Mouse (Mus musculus): ENCODE measurements around the gene Slc25a5. TPM values are rescaled to one million over a fixed set of nuclear protein-coding genes. Genes with fewer than 3 reads are reported as not detected.

Slc25a5 gene
- total RNA-seq (2012; rRNA removed) (591 and 695 TPM in 2 replicates), total RNA-seq (2014; rRNA removed) (1,083 and 1,177 TPM in 2 replicates), polyA plus RNA-seq (2012; ENCODE audit: insufficient read length, low read depth) (878 and 881 TPM in 2 replicates)

- H3K79me2 ChIP-seq (replicated peaks; ENCODE audit: control insufficient read depth, extremely low read depth, insufficient read depth, poor library complexity, severe bottlenecking) = peaks cover 10% of the 10 kb centered on the region
- H3K27ac ChIP-seq (ENCODE audit: insufficient read depth, low read depth) = peak within 1 kb of the TSS; percentile 78
- H3K4me1 ChIP-seq (ENCODE audit: control insufficient read depth in 1 of 2, insufficient read depth in 2 of 2) = peaks cover 0 to 8% of the 10 kb centered on the region in 2 experiments; a peak in 1 of 4 replicates
- peak within 1 kb of the TSS; percentile 83 for H3K9ac ChIP-seq (ENCODE audit: insufficient read depth, low read depth)
- DNase-seq (ENCODE audit: extremely low read depth) = peak; percentile 77
- no peaks in the 10 kb centered on the region for H3K27me3 ChIP-seq (replicated peaks)
- in situ Hi-C loops (cut with MboI; ENCODE audit: low pct_ligation_motif_present, low pct_unique_long_range_greater_than_20kb, low sequenced_read_pairs) = loop anchor here (5.0 to 10.0 kb wide), 2 partner anchors 33 to 51 kb away; partner anchors contain the start of gene Slc25a43
- dilution Hi-C loops (cut with MboI; ENCODE audit: extremely low pct_ligation_motif_present, extremely low pct_unique_long_range_greater_than_20kb, low sequenced_read_pairs) = no loop called here
- peak within 1 kb of the TSS; percentile 74 to 81 (median 75) for H3K4me3 ChIP-seq (replicated peaks in 1 of 3; ENCODE audit: low read depth in 2 of 3, low read length in 2 of 3, poor library complexity in 1 of 3)
- H3K9me3 ChIP-seq (replicated peaks; ENCODE audit: low read length) = no peaks in the 10 kb centered on the region
- peak within 1 kb of the TSS; percentile 32 for H3K4me2 ChIP-seq (ENCODE audit: insufficient read depth, low read depth, poor library complexity, severe bottlenecking)
- TF ChIP-seq HCFC1 (IDR thresholded peaks at IDR 0.05; ENCODE audit: low read depth, low read length) (peak; percentile 21; the same call in 1 of the 2 replicates), ELF1 (IDR thresholded peaks at IDR 0.05; ENCODE audit: low read depth, low read length) (peak; percentile 27; the same call in 1 of the 2 replicates), BHLHE40 (IDR thresholded peaks at IDR 0.05; ENCODE audit: low read depth, low read length) (0 out of 2 replicates have a peak, but pooled peaks have one; percentile 16), IRF4 (IDR thresholded peaks at IDR 0.05; ENCODE audit: low read depth, low read length) (no peak), E2F4 (IDR thresholded peaks at IDR 0.05; ENCODE audit: insufficient replicate concordance, low read depth, low read length) (no peak), MAX (IDR thresholded peaks at IDR 0.05; ENCODE audit: low read length) (0 out of 2 replicates have a peak, but pooled peaks have one; percentile 27), MXI1 (IDR thresholded peaks at IDR 0.05; ENCODE audit: low read depth, low read length) (peak; percentile 40; the same call in 1 of the 2 replicates), TCF12 (IDR thresholded peaks at IDR 0.05; ENCODE audit: low read depth, low read length) (peak; percentile 40; the same call in 1 of the 2 replicates), NRF1 (IDR thresholded peaks at IDR 0.05; ENCODE audit: low read depth, low read length) (peak; percentile 38), SIN3A (IDR thresholded peaks at IDR 0.05; ENCODE audit: low read length) (peak; percentile 66), NELFE (IDR thresholded peaks at IDR 0.05; ENCODE audit: low read depth, low read length) (peak; percentile 92), TBP (conservative IDR thresholded peaks at IDR 0.05; ENCODE audit: low read depth, low read length) (peak; percentile 76; the same call in 1 of the 2 replicates), CHD2 (IDR thresholded peaks at IDR 0.05; ENCODE audit: low read length) (no peak), ZMIZ1 (IDR thresholded peaks at IDR 0.05; ENCODE audit: low read depth, low read length) (peak; percentile 93), ETS1 (conservative IDR thresholded peaks at IDR 0.05; ENCODE audit: low read depth, low read length) (no peak), EP300 (IDR thresholded peaks at IDR 0.05; ENCODE audit: low read length) (no peak), ZKSCAN1 (IDR thresholded peaks at IDR 0.05; ENCODE audit: borderline replicate concordance, low read depth, low read length) (no peak), POLR2A (IDR thresholded peaks at IDR 0.05; ENCODE audit: low read depth, low read length) (peak; percentile 90), POLR2AphosphoS2 (IDR thresholded peaks at IDR 0.05; ENCODE audit: low read depth, low read length) (peak; percentile 79)
- H3K36me3 ChIP-seq (replicated peaks in 1 of 2; ENCODE audit: control insufficient read depth in 1 of 2, insufficient read depth in 1 of 2, low read length in 1 of 2) = peaks cover 15 to 18% of the 10 kb centered on the region in 2 experiments
These were observed at the start of gene Slc25a5 for GRCm38 (mm10) chrX:36795424-36796162. Gene Slc25a5, plus strand, starts transcription at chrX:36795651.

All from CH12.LX (cell line).